Mouse (Mus musculus) myocyte (in vitro differentiated cells): ENCODE results near the gene Ciapin1.
A peak's percentile ranks its signal among the peaks of the same experiment; 100 is the strongest.

Experiments
- CEBPB ChIP-seq: IDR thresholded peaks from 2 replicates; pipeline ENCODE4 v1.6.1; 2011; ENCODE audit warnings: mild to moderate bottlenecking, moderate library complexity; ENCODE audit not compliant: poor library complexity, insufficient read depth, severe bottlenecking
- E2F4 ChIP-seq: IDR thresholded peaks from one replicate; pipeline ENCODE4 v1.6.1; 2011; ENCODE audit warnings: mild to moderate bottlenecking, control low read depth, moderate library complexity; ENCODE audit not compliant: insufficient read depth
- MAX ChIP-seq: IDR thresholded peaks from one replicate; pipeline ENCODE4 v1.6.1; 2011; ENCODE audit warnings: low read depth, mild to moderate bottlenecking, control low read depth
- MYOG ChIP-seq, 3 experiments: IDR thresholded peaks; one replicate each; pipeline ENCODE4 v1.6.1; 2011; ENCODE audit warnings: control low read depth in 2 of 3, low read depth in 2 of 3, mild to moderate bottlenecking in 2 of 3; ENCODE audit not compliant: insufficient read length in 2 of 3, control insufficient read depth in 1 of 3, insufficient read depth in 1 of 3
- POLR2A ChIP-seq: IDR thresholded peaks from one replicate; pipeline ENCODE4 v1.6.1; 2011; ENCODE audit warnings: low read depth, mild to moderate bottlenecking, control low read depth, moderate library complexity; ENCODE audit not compliant: insufficient read length
- POLR2AphosphoS2 ChIP-seq: IDR thresholded peaks from one replicate; pipeline ENCODE4 v1.6.1; 2011; ENCODE audit warnings: low read depth, control low read depth; ENCODE audit not compliant: insufficient read length
- TCF12 ChIP-seq: IDR thresholded peaks from one replicate; pipeline ENCODE4 v1.6.1; 2011; ENCODE audit warnings: mild to moderate bottlenecking, control low read depth; ENCODE audit not compliant: poor library complexity, insufficient read depth, severe bottlenecking
- TCF3 ChIP-seq: IDR thresholded peaks from one replicate; pipeline ENCODE4 v1.6.1; 2011; ENCODE audit warnings: low read depth, control low read depth; ENCODE audit not compliant: insufficient read length
- USF1 ChIP-seq: IDR thresholded peaks from one replicate; pipeline ENCODE4 v1.6.1; 2011; ENCODE audit warnings: low read depth, mild to moderate bottlenecking, control low read depth, moderate library complexity

DNA sequence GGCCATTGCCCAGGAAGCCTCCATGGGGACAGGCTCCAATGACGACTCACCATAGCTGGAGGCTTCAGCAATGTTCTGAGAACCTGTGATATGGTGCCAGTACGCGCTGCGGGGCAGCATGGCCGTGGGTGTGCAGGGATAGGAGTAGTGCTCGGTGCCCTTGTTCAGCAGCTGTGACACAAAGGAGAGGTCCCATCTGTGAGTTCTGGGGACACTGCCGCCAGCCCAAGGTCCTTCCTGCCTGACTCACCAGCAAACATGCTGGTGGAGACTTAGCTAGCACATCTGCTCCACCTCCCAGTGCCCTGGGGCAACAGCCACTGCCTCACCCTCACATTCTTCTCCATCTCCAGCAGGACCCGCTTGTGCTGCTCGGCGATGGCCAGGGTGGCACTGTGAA lies 27.1 kb upstream of the Ciapin1 start:
- TF ChIP-seq USF1 (no peak), TCF3 (no peak), POLR2A (no peak), MYOG (IDR thresholded peaks at IDR 0.05; ENCODE audit: control insufficient read depth in 1 of 3, insufficient read depth in 1 of 3, insufficient read length in 2 of 3, low read depth in 2 of 3) (no peak), POLR2AphosphoS2 (peak; percentile 72), TCF12 (no peak), MAX (no peak), E2F4 (no peak), CEBPB (no peak)
